21 mouse cellular contexts compared by ENCODE assay signal in genomic region chr6:111932596-111932995, GRCm38 (mm10).
DNase-seq lines count a peak whose midpoint lies in the region; ATAC-seq and TF ChIP-seq lines count a peak whose summit lies in the region.
"Had no signal": no experiment of that assay in that cellular context is flagged by ENCODE, and none has a peak within 500 bp of the region (broad histone marks: within the 10 kb centered on the region; RNA-seq: fewer than 3 reads in every experiment).

No protein-coding gene starts in this region.

- 33% methylated on average over 2 of the region's 2 CpGs for WGBS in forebrain, postnatal 0 days
- 93% methylated on average over 2 of the region's 2 CpGs for WGBS in forebrain, embryonic 10.5 days
- WGBS in midbrain, embryonic 11.5 days = 85% methylated on average over 2 of the region's 2 CpGs
- 54% methylated on average over 2 of the region's 2 CpGs for WGBS in midbrain, embryonic 16.5 days

- no peaks in the 10 kb centered on the region for H3K9me3 ChIP-seq in forebrain, postnatal 0 days (ENCODE audit: low read length)
- H3K9me3 ChIP-seq in forebrain, embryonic 10.5 days = no peaks in the 10 kb centered on the region
- no peaks in the 10 kb centered on the region for H3K9me3 ChIP-seq in midbrain, embryonic 11.5 days (ENCODE audit: control insufficient read depth, low read length)
- H3K9me3 ChIP-seq in midbrain, embryonic 16.5 days (replicated peaks; ENCODE audit: control insufficient read depth, low read length, poor library complexity, severe bottlenecking) = no peaks in the 10 kb centered on the region
- H3K9me3 ChIP-seq: hindbrain, embryonic 12.5 days had no signal

- H3K36me3 ChIP-seq in forebrain, postnatal 0 days (ENCODE audit: insufficient read depth) = no peaks in the 10 kb centered on the region
- H3K36me3 ChIP-seq in forebrain, embryonic 10.5 days (replicated peaks) = no peaks in the 10 kb centered on the region
- H3K36me3 ChIP-seq in midbrain, embryonic 11.5 days (ENCODE audit: control insufficient read depth, insufficient read depth, low read length) = no peaks in the 10 kb centered on the region
- H3K36me3 ChIP-seq in midbrain, embryonic 16.5 days (ENCODE audit: control insufficient read depth, insufficient read depth, low read length) = no peaks in the 10 kb centered on the region
- H3K36me3 ChIP-seq: hindbrain, embryonic 12.5 days had no signal

- DNase-seq in cerebellum, postnatal 10 days = peak; percentile 12 to 29
- DNase-seq in cerebellum, postnatal 14 days = no peak
- DNase-seq in forebrain, postnatal 0 days = no peak
- DNase-seq in forebrain, embryonic 10.5 days (ENCODE audit: extremely low spot score, low spot score) = no peak
- DNase-seq in midbrain, embryonic 11.5 days (ENCODE audit: low spot score, missing footprints) = peak; percentile 37
- DNase-seq in heart, adult 8-10 months (ENCODE audit: low spot score) = no peak
- DNase-seq: adrenal gland, adult 8-10 months; adrenal gland, postnatal 25 days; cerebellum, adult 11 months; cerebellum, adult 2 months; cerebellum, adult 9-11 months; gastrocnemius, postnatal 10 days; gastrocnemius, postnatal 36 days; heart, adult 2 months had no signal

- ATAC-seq in forebrain, postnatal 0 days = peak; percentile 36; the same call in 1 of the 2 replicates
- ATAC-seq in midbrain, embryonic 11.5 days (ENCODE audit: low FRiP score) = no peak
- ATAC-seq in midbrain, embryonic 16.5 days = no peak
- ATAC-seq: activated CD4-positive, CD25-positive, alpha-beta regulatory T cell, adult 4 months; hindbrain, postnatal 0 days; inflammation-experienced regulatory T-cells, adult 6 months; intestine, embryonic 16.5 days had no signal

- no peak for TF ChIP-seq CTCF in forebrain, postnatal 0 days (IDR thresholded peaks at IDR 0.05; ENCODE audit: low read depth)

- H3K27ac ChIP-seq in forebrain, postnatal 0 days (ENCODE audit: low read depth, low read length) = no peak overlapping the region
- H3K27ac ChIP-seq in forebrain, embryonic 10.5 days = no peak overlapping the region
- H3K27ac ChIP-seq in midbrain, embryonic 11.5 days (ENCODE audit: low read depth, low read length) = no peak overlapping the region
- H3K27ac ChIP-seq in midbrain, embryonic 16.5 days (ENCODE audit: low read length) = no peak overlapping the region
- H3K27ac ChIP-seq: heart, adult 2 months; hindbrain, embryonic 12.5 days; hindbrain, postnatal 0 days had no signal

- H3K4me2 ChIP-seq in forebrain, postnatal 0 days (ENCODE audit: low read depth) = no peak overlapping the region
- no peak overlapping the region for H3K4me2 ChIP-seq in midbrain, embryonic 11.5 days
- H3K4me2 ChIP-seq in midbrain, embryonic 16.5 days (ENCODE audit: low read length) = no peak overlapping the region
- H3K4me2 ChIP-seq: heart, embryonic 11.5 days; hindbrain, embryonic 12.5 days had no signal

- H3K4me1 ChIP-seq in forebrain, postnatal 0 days (ENCODE audit: insufficient read depth) = no peaks in the 10 kb centered on the region
- no peaks in the 10 kb centered on the region for H3K4me1 ChIP-seq in forebrain, embryonic 10.5 days
- H3K4me1 ChIP-seq in midbrain, embryonic 11.5 days (ENCODE audit: control insufficient read depth, insufficient read depth, low read length) = no peaks in the 10 kb centered on the region
- H3K4me1 ChIP-seq in midbrain, embryonic 16.5 days (ENCODE audit: control insufficient read depth, insufficient read depth, low read length) = no peaks in the 10 kb centered on the region
- H3K4me1 ChIP-seq: hindbrain, embryonic 12.5 days had no signal

- no peaks in the 10 kb centered on the region for H3K27me3 ChIP-seq in forebrain, postnatal 0 days (ENCODE audit: insufficient read depth, low read length)
- no peaks in the 10 kb centered on the region for H3K27me3 ChIP-seq in forebrain, embryonic 10.5 days (ENCODE audit: poor library complexity, severe bottlenecking)
- H3K27me3 ChIP-seq in midbrain, embryonic 11.5 days (ENCODE audit: control insufficient read depth, insufficient read depth, low read length) = no peaks in the 10 kb centered on the region
- no peaks in the 10 kb centered on the region for H3K27me3 ChIP-seq in midbrain, embryonic 16.5 days (ENCODE audit: control insufficient read depth, insufficient read depth, low read depth, low read length)
- H3K27me3 ChIP-seq: hindbrain, embryonic 12.5 days had no signal

- H3K4me3 ChIP-seq in forebrain, postnatal 0 days (ENCODE audit: low read depth, low read length) = no peak overlapping the region
- no peak overlapping the region for H3K4me3 ChIP-seq in forebrain, embryonic 10.5 days
- H3K4me3 ChIP-seq in midbrain, embryonic 11.5 days (ENCODE audit: low read depth, low read length) = no peak overlapping the region
- no peak overlapping the region for H3K4me3 ChIP-seq in midbrain, embryonic 16.5 days (ENCODE audit: low read depth, low read length)
- H3K4me3 ChIP-seq: heart, adult 2 months; hindbrain, embryonic 12.5 days had no signal

- H3K9ac ChIP-seq in forebrain, postnatal 0 days = no peak overlapping the region
- no peak overlapping the region for H3K9ac ChIP-seq in midbrain, embryonic 11.5 days (ENCODE audit: low read length)
- no peak overlapping the region for H3K9ac ChIP-seq in midbrain, embryonic 16.5 days (ENCODE audit: low read depth, low read length)
- H3K9ac ChIP-seq: hindbrain, embryonic 12.5 days had no signal

Comparison
In these comparisons a context has a peak if more than half of its experiments do, and no peak if none do; other contexts are left out.
1. DNase-seq: peak in cerebellum, postnatal 10 days (2 of 2) and midbrain, embryonic 11.5 days (single experiment); none in cerebellum, postnatal 14 days (0 of 2), forebrain, postnatal 0 days (single experiment), forebrain, embryonic 10.5 days (single experiment) and heart, adult 8-10 months (single experiment).